Mouse (Mus musculus): ENCODE results near the gene Ndufs7. TPM values are rescaled to one million over a fixed set of nuclear protein-coding genes. Genes with fewer than 3 reads are reported as not detected.
A peak's percentile ranks its signal among the peaks of the same experiment; 100 is the strongest.
"Not testable (repeated sequence)": the region's sequence is repeated elsewhere in the genome, so short reads cannot be mapped to it uniquely, and the experiment has no call there.

Gene Ndufs7
- total RNA-seq (2022): 100 to 1,000 TPM; 192 to 257 (median 232) TPM

GRCm38 (mm10) chr10:80248971-80249640 is at the start of gene Ndufs7:
TSS of gene Ndufs7 (plus strand) at chr10:80249121.
- peak; percentile 94 for DNase-seq

- DNase-seq: peak; percentile 68
Measured at GRCm38 (mm10) chr10:80199440-80200008, 49.4 kb upstream of the Ndufs7 start.

- DNase-seq: no peak
Measured at GRCm38 (mm10) chr10:80200485-80200884, 48.4 kb upstream of the Ndufs7 start.

GRCm38 (mm10) chr10:80204055-80204454 is 44.9 kb upstream of the Ndufs7 start:
- no peak for DNase-seq

GRCm38 (mm10) chr10:80207201-80207600 is 41.7 kb upstream of the Ndufs7 start:
- DNase-seq: no peak

- no peak for DNase-seq
Measured at GRCm38 (mm10) chr10:80207676-80208075, 41.2 kb upstream of the Ndufs7 start.

GRCm38 (mm10) chr10:80208248-80208647 is 40.7 kb upstream of the Ndufs7 start:
- no peak for DNase-seq

GRCm38 (mm10) chr10:80208841-80209371 is 40.0 kb upstream of the Ndufs7 start:
- DNase-seq: no peak

- DNase-seq: not testable (repeated sequence)
Measured at GRCm38 (mm10) chr10:80211547-80212103, 37.3 kb upstream of the Ndufs7 start.

GRCm38 (mm10) chr10:80215048-80215772 is 33.7 kb upstream of the Ndufs7 start:
- DNase-seq: no peak

- no peak for DNase-seq
Measured at GRCm38 (mm10) chr10:80220676-80221075, 28.2 kb upstream of the Ndufs7 start.

- DNase-seq: not testable (repeated sequence)
Measured at GRCm38 (mm10) chr10:80223137-80223536, 25.8 kb upstream of the Ndufs7 start.

GRCm38 (mm10) chr10:80226071-80226415 is 22.9 kb upstream of the Ndufs7 start:
- no peak for DNase-seq

- peak; percentile 99 for DNase-seq
Measured at GRCm38 (mm10) chr10:80226416-80227165, 22.3 kb upstream of the Ndufs7 start, which contains the start of gene Mum1. TSS of gene Mum1 (plus strand) at chr10:80226434.

GRCm38 (mm10) chr10:80227166-80227539 is 21.8 kb upstream of the Ndufs7 start:
- no peak for DNase-seq

GRCm38 (mm10) chr10:80227877-80228775 is 20.8 kb upstream of the Ndufs7 start:
- DNase-seq: no peak

- DNase-seq: no peak
Measured at GRCm38 (mm10) chr10:80236145-80236825, 12.6 kb upstream of the Ndufs7 start.

- DNase-seq: no peak
Measured at GRCm38 (mm10) chr10:80237020-80237419, 11.9 kb upstream of the Ndufs7 start.

- DNase-seq: no peak
Measured at GRCm38 (mm10) chr10:80238306-80238705, 10.6 kb upstream of the Ndufs7 start.

- no peak for DNase-seq
Measured at GRCm38 (mm10) chr10:80239791-80240190, 9.1 kb upstream of the Ndufs7 start.

GRCm38 (mm10) chr10:80242088-80242487 is 6.8 kb upstream of the Ndufs7 start:
- no peak for DNase-seq

Measured in adrenal gland, adult 8-10 months (tissue).